Mouse (Mus musculus) intestine, postnatal 0 days (tissue): ENCODE results near the gene Nfe2. TPM values are rescaled to one million over a fixed set of nuclear protein-coding genes. Genes with fewer than 3 reads are reported as not detected.
A peak's percentile ranks its signal among the peaks of the same experiment; 100 is the strongest.

ENCODE experiments used
- ATAC-seq: fragments of 200-750 bp; cut with Nextera tagmentation; 2 replicates; pipeline ENCODE4 v1.8.0; 2017; ENCODE audit warnings: mild to moderate bottlenecking, moderate TSS enrichment, moderate library complexity
- H3K27ac ChIP-seq: fragments of 300-500 bp; sonication (generic); 2 replicates; pipeline ENCODE4 v1.5.1; 2014; ENCODE audit warnings: mild to moderate bottlenecking, low read depth, low read length, moderate library complexity
- H3K27me3 ChIP-seq: fragments of 300-500 bp; sonication (generic); replicated peaks from 2 replicates; pipeline ENCODE4 v1.6.1; 2014; ENCODE audit warnings: low read length, mixed read lengths; ENCODE audit not compliant: control insufficient read depth, insufficient read depth
- H3K36me3 ChIP-seq: fragments of 300-500 bp; sonication (generic); 2 replicates; pipeline ENCODE4 v1.6.1; 2014; ENCODE audit warnings: mild to moderate bottlenecking, moderate library complexity; ENCODE audit not compliant: control insufficient read depth, insufficient read depth
- H3K4me1 ChIP-seq: fragments of 300-500 bp; sonication (generic); replicated peaks from 2 replicates; pipeline ENCODE4 v1.6.1; 2014; ENCODE audit warnings: antibody characterized with exemption, low read length, mixed read lengths; ENCODE audit not compliant: control insufficient read depth, insufficient read depth
- H3K4me2 ChIP-seq: fragments of 300-500 bp; sonication (generic); replicated peaks from 2 replicates; pipeline ENCODE4 v1.6.1; 2014; ENCODE audit warnings: low read depth, mild to moderate bottlenecking, moderate library complexity
- H3K4me3 ChIP-seq: fragments of 300-500 bp; sonication (generic); 2 replicates; pipeline ENCODE4 v1.5.1; 2014; ENCODE audit warnings: low read depth, low read length
- H3K9ac ChIP-seq: fragments of 300-500 bp; sonication (generic); 2 replicates; pipeline ENCODE4 v1.6.1; 2014; ENCODE audit warnings: mild to moderate bottlenecking, low read depth, low read length
- H3K9me3 ChIP-seq: fragments of 300-500 bp; sonication (generic); 2 replicates; pipeline ENCODE4 v1.6.1; 2016; ENCODE audit warnings: mixed run types; ENCODE audit not compliant: control insufficient read depth
- CTCF ChIP-seq: sonication (generic); IDR thresholded peaks from 2 replicates; pipeline ENCODE4 v1.5.1; 2016; ENCODE audit warnings: low read depth, mild to moderate bottlenecking, control low read depth, antibody characterized with exemption, moderate library complexity
- WGBS: fragments of 180-500 bp; shearing (Covaris S2); extraction: QIAGEN DNeasy Blood & Tissue Kit; methylation state at CpG from one replicate; pipeline ENCODE4 v1.1.7; 2014; 5-methylcytosine and 5-hydroxymethylcytosine counted together
- polyA plus RNA-seq: library from polyadenylated mRNA; unstranded; fragments of >200 nt; fragmentation: Nextera tagmentation; extraction: Ambion mirVana; gene quantifications from 2 replicates; pipeline ENCODE4 v1.2.1, GENCODE M21; 2015

Gene Nfe2
- polyA plus RNA-seq, 1 experiment from 2014 or later, result 0.90 TPM

GRCm38 (mm10) chr15:103293375-103293774 lies 35.2 kb upstream of the Nfe2 start:
- 95% methylated on average over 2 of the region's 2 CpGs for WGBS
- H3K27ac ChIP-seq, result no peak overlapping the region
- H3K9me3 ChIP-seq, result no peaks in the 10 kb centered on the region
- no peaks in the 10 kb centered on the region for H3K4me1 ChIP-seq
- H3K9ac ChIP-seq, result no peak overlapping the region
- no peaks in the 10 kb centered on the region for H3K27me3 ChIP-seq
- H3K4me2 ChIP-seq, result no peak overlapping the region
- peak; percentile 40 for TF ChIP-seq CTCF
- no peak overlapping the region for H3K4me3 ChIP-seq
- ATAC-seq, result no peak
- H3K36me3 ChIP-seq, result peaks cover 79% of the 10 kb centered on the region

GRCm38 (mm10) chr15:103292673-103293345 lies 34.6 kb upstream of the Nfe2 start:
- H3K9ac ChIP-seq, result no peak overlapping the region
- no peak overlapping the region for H3K4me3 ChIP-seq
- WGBS, result 90% methylated on average over 4 of the region's 4 CpGs
- no peaks in the 10 kb centered on the region for H3K4me1 ChIP-seq
- no peak for TF ChIP-seq CTCF
- H3K36me3 ChIP-seq, result peaks cover 74% of the 10 kb centered on the region
- no peak overlapping the region for H3K4me2 ChIP-seq
- no peaks in the 10 kb centered on the region for H3K27me3 ChIP-seq
- no peak overlapping the region for H3K27ac ChIP-seq
- no peaks in the 10 kb centered on the region for H3K9me3 ChIP-seq
- no peak for ATAC-seq

GRCm38 (mm10) chr15:103290843-103291242 lies 32.6 kb upstream of the Nfe2 start:
- no peak for ATAC-seq
- H3K4me1 ChIP-seq, result no peaks in the 10 kb centered on the region
- no peak overlapping the region for H3K27ac ChIP-seq
- H3K27me3 ChIP-seq, result no peaks in the 10 kb centered on the region
- H3K36me3 ChIP-seq, result peaks cover 62% of the 10 kb centered on the region
- H3K9me3 ChIP-seq, result no peaks in the 10 kb centered on the region
- no peak overlapping the region for H3K9ac ChIP-seq
- WGBS, result 86% methylated on average over 9 of the region's 9 CpGs
- no peak overlapping the region for H3K4me2 ChIP-seq
- no peak overlapping the region for H3K4me3 ChIP-seq
- no peak for TF ChIP-seq CTCF

- Histone ChIP-seq H3K9me3 (no peaks in the 10 kb centered on the region), H3K27me3 (no peaks in the 10 kb centered on the region), H3K9ac (no peak overlapping the region), H3K4me3 (no peak overlapping the region), H3K4me1 (0 out of 2 replicates have a peak, but pooled peaks cover under 1% of the 10 kb centered on the region), H3K27ac (no peak overlapping the region), H3K36me3 (peaks cover 59% of the 10 kb centered on the region), H3K4me2 (no peak overlapping the region)
- 81% methylated on average over 6 of the region's 6 CpGs for WGBS
- no peak for TF ChIP-seq CTCF
- no peak for ATAC-seq
Observed at GRCm38 (mm10) chr15:103290417-103290816, 32.2 kb upstream of the Nfe2 start.

- no peak for TF ChIP-seq CTCF
- H3K27ac ChIP-seq, result no peak overlapping the region; the same call in 1 of the 2 replicates
- WGBS, result 58% methylated on average over 5 of the region's 5 CpGs
- peaks cover 56% of the 10 kb centered on the region for H3K36me3 ChIP-seq
- no peaks in the 10 kb centered on the region for H3K9me3 ChIP-seq
- no peak overlapping the region for H3K4me2 ChIP-seq
- no peak for ATAC-seq
- H3K4me1 ChIP-seq, result 0 out of 2 replicates have a peak, but pooled peaks cover 6% of the 10 kb centered on the region
- no peak overlapping the region for H3K9ac ChIP-seq
- no peak overlapping the region for H3K4me3 ChIP-seq
- H3K27me3 ChIP-seq, result no peaks in the 10 kb centered on the region
Observed at GRCm38 (mm10) chr15:103289600-103289999, 31.4 kb upstream of the Nfe2 start.

- H3K4me2 ChIP-seq, result no peak overlapping the region
- H3K36me3 ChIP-seq, result peaks cover 30% of the 10 kb centered on the region
- no peaks in the 10 kb centered on the region for H3K27me3 ChIP-seq
- no peaks in the 10 kb centered on the region for H3K9me3 ChIP-seq
- WGBS, result 70% methylated on average over 1 of the region's 1 CpGs
- no peak overlapping the region for H3K9ac ChIP-seq
- H3K4me1 ChIP-seq, result 0 out of 2 replicates have a peak, but pooled peaks cover 6% of the 10 kb centered on the region
- TF ChIP-seq CTCF, result no peak
- H3K27ac ChIP-seq, result no peak overlapping the region
- no peak overlapping the region for H3K4me3 ChIP-seq
- ATAC-seq, result no peak
Observed at GRCm38 (mm10) chr15:103285778-103286417, 27.7 kb upstream of the Nfe2 start.
